Mouse (Mus musculus): ENCODE measurements around the gene Sgms1. TPM values are rescaled to one million over a fixed set of nuclear protein-coding genes. Genes with fewer than 3 reads are reported as not detected.

Sgms1 gene
- polyA plus RNA-seq, 1 experiment: 8.5 TPM

DNA sequence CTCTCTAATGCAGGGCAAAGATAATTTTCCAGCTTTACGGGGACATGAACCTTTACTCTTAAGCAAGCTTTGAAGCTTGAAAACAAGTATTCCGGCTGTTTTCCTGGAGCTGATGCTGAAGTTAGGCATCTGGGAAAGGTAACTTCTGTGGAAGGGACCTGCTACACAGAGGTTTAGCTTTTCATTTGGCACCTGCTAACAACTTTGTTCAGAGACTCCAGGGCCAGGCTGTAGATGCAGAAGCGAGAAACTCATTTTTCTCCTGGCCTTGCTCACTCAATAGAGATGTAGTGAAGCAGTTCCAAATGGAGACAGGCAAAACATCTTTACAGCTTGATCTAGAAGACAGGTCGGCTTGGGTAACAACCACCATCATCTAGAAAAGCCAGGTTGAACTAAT, 225.4 kb downstream of the Sgms1 start:
- H3K27me3 ChIP-seq (ENCODE audit: control insufficient read depth, insufficient read depth, insufficient read length): no peaks in the 10 kb centered on the region
- peaks cover under 1% of the 10 kb centered on the region for H3K36me3 ChIP-seq (ENCODE audit: control insufficient read depth, insufficient read depth)
- peaks cover 22% of the 10 kb centered on the region for H3K79me2 ChIP-seq (ENCODE audit: control insufficient read depth, insufficient read depth)
- no peak for TF ChIP-seq USF1 (IDR thresholded peaks at IDR 0.05; ENCODE audit: low read depth)
- no peak for TF ChIP-seq CEBPB (IDR thresholded peaks at IDR 0.05; ENCODE audit: insufficient read depth, poor library complexity, severe bottlenecking)
- no peak for TF ChIP-seq TCF12 (IDR thresholded peaks at IDR 0.05; ENCODE audit: insufficient read depth, poor library complexity, severe bottlenecking)
- no peak for TF ChIP-seq E2F4 (IDR thresholded peaks at IDR 0.05; ENCODE audit: insufficient read depth)
- TF ChIP-seq SRF (IDR thresholded peaks at IDR 0.05; ENCODE audit: control insufficient read depth, insufficient read length, low read depth): no peak
- no peak for TF ChIP-seq POLR2AphosphoS2 (IDR thresholded peaks at IDR 0.05; ENCODE audit: insufficient read length, low read depth)
- TF ChIP-seq MYOD1 (IDR thresholded peaks at IDR 0.05; ENCODE audit: control insufficient read depth in 1 of 3, insufficient read length in 2 of 3, low read depth in 2 of 3): no peak
- TF ChIP-seq MYOG (IDR thresholded peaks at IDR 0.05; ENCODE audit: control insufficient read depth in 1 of 3, insufficient read depth in 1 of 3, insufficient read length in 2 of 3, low read depth in 2 of 3): no peak
- TF ChIP-seq MAX (IDR thresholded peaks at IDR 0.05; ENCODE audit: low read depth): no peak
- H3ac ChIP-seq (ENCODE audit: control insufficient read depth, insufficient read length): no peak overlapping the region
- no peak overlapping the region for H3K4me3 ChIP-seq
- no peak overlapping the region for H3K4me2 ChIP-seq (ENCODE audit: low read depth)

DNA sequence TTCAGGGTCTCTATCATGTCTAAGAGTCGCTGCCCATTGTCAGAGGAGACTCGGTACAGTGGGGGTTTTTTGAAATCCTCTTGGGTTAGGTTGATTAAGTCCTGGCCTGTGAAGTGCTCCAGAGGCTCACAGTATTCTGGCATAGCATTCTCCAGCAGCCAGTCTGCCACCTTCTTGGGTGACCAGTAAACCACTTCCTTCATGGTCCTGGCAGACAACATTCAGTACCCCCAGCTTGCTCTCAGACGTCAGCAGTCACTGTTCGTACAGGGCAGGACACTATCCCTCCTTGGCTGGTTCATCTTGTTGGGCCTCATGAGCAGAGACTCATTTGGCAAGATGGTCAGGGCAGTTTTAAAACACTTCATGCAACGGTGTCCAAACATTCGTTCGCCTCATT, 229.6 kb downstream of the Sgms1 start:
- no peak overlapping the region for H3ac ChIP-seq (ENCODE audit: control insufficient read depth, insufficient read length)
- TF ChIP-seq TCF3 (IDR thresholded peaks at IDR 0.05; ENCODE audit: insufficient read length, low read depth) (no peak), POLR2AphosphoS2 (IDR thresholded peaks at IDR 0.05; ENCODE audit: insufficient read length, low read depth) (no peak)
- no peak overlapping the region for H3K4me3 ChIP-seq

DNA sequence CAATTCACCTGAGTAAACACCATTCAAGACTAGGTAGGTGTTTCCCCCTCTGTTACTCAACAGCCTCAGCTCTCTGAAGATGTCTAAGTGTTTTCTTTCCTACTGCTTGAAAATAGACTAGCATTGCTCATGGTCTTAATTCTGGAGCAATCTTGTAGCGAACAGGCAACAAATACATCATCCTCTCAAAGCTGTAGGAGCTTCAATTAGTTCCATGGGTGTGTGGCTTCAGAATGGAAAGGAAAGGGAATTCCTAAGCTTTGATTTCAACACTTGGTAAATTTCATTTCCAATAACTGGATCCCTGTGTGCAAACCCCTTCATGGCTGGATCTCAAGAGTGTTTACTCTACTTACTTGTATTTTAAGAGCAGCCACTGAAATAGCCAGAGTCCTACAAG, 230.3 kb downstream of the Sgms1 start:
- TF ChIP-seq MAX (IDR thresholded peaks at IDR 0.05; ENCODE audit: low read depth) (no peak), MYOD1 (IDR thresholded peaks at IDR 0.05; ENCODE audit: control insufficient read depth in 1 of 3, insufficient read length in 2 of 3, low read depth in 2 of 3) (no peak), CEBPB (IDR thresholded peaks at IDR 0.05; ENCODE audit: insufficient read depth, poor library complexity, severe bottlenecking) (no peak), POLR2A (IDR thresholded peaks at IDR 0.05; ENCODE audit: insufficient read length, low read depth) (no peak), TCF3 (IDR thresholded peaks at IDR 0.05; ENCODE audit: insufficient read length, low read depth) (no peak), E2F4 (IDR thresholded peaks at IDR 0.05; ENCODE audit: insufficient read depth) (no peak), SRF (IDR thresholded peaks at IDR 0.05; ENCODE audit: control insufficient read depth, insufficient read length, low read depth) (no peak), TCF12 (IDR thresholded peaks at IDR 0.05; ENCODE audit: insufficient read depth, poor library complexity, severe bottlenecking) (no peak), REST (IDR thresholded peaks at IDR 0.05; ENCODE audit: insufficient read depth, insufficient read length) (no peak)
- peaks cover 11% of the 10 kb centered on the region for H3K36me3 ChIP-seq (ENCODE audit: control insufficient read depth, insufficient read depth)
- H3K27me3 ChIP-seq (ENCODE audit: control insufficient read depth, insufficient read depth, insufficient read length): no peaks in the 10 kb centered on the region
- H3K4me3 ChIP-seq: no peak overlapping the region
- no peak overlapping the region for H3K4me2 ChIP-seq (ENCODE audit: low read depth)
- H3K79me2 ChIP-seq (ENCODE audit: control insufficient read depth, insufficient read depth): no peaks in the 10 kb centered on the region
- H3ac ChIP-seq (ENCODE audit: control insufficient read depth, insufficient read length): no peak overlapping the region

More for the DNA sequence above, 229.6 kb downstream of the Sgms1 start:
- Histone ChIP-seq H3K36me3 (ENCODE audit: control insufficient read depth, insufficient read depth) (peaks cover 11% of the 10 kb centered on the region), H3K4me2 (ENCODE audit: low read depth) (no peak overlapping the region), H3K27me3 (ENCODE audit: control insufficient read depth, insufficient read depth, insufficient read length) (no peaks in the 10 kb centered on the region), H3K79me2 (ENCODE audit: control insufficient read depth, insufficient read depth) (no peaks in the 10 kb centered on the region)

DNA sequence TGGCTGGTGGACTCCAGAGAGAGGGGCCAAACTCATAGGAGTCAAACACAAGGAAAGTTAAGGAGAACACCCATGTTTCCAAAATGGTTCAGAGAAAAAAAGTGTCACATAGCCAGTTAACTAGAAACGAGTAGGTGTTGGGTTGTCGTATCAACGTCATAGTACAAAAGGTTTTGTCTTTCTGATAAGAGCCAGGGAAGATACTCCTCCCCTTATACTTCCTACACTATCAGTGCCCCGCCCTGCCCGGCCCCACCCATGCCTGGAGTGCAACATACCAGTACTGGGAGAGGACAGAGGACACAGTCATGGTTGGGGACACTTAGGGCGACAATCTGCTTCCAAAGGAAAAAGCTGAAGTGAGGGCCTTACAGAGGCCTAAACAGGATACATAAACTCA, 232.5 kb downstream of the Sgms1 start:
- H3K79me2 ChIP-seq (ENCODE audit: control insufficient read depth, insufficient read depth): no peaks in the 10 kb centered on the region
- H3K4me2 ChIP-seq (ENCODE audit: low read depth): no peak overlapping the region
- TF ChIP-seq POLR2A (IDR thresholded peaks at IDR 0.05; ENCODE audit: insufficient read length, low read depth): no peak
- no peak for TF ChIP-seq USF1 (IDR thresholded peaks at IDR 0.05; ENCODE audit: low read depth)
- TF ChIP-seq MYOD1 (IDR thresholded peaks at IDR 0.05; ENCODE audit: control insufficient read depth in 1 of 3, insufficient read length in 2 of 3, low read depth in 2 of 3): no peak
- TF ChIP-seq REST (IDR thresholded peaks at IDR 0.05; ENCODE audit: insufficient read depth, insufficient read length): no peak
- H3K27me3 ChIP-seq (ENCODE audit: control insufficient read depth, insufficient read depth, insufficient read length): no peaks in the 10 kb centered on the region
- H3K4me3 ChIP-seq: no peak overlapping the region
- no peak overlapping the region for H3ac ChIP-seq (ENCODE audit: control insufficient read depth, insufficient read length)
- H3K36me3 ChIP-seq (ENCODE audit: control insufficient read depth, insufficient read depth): peaks cover 11% of the 10 kb centered on the region

DNA sequence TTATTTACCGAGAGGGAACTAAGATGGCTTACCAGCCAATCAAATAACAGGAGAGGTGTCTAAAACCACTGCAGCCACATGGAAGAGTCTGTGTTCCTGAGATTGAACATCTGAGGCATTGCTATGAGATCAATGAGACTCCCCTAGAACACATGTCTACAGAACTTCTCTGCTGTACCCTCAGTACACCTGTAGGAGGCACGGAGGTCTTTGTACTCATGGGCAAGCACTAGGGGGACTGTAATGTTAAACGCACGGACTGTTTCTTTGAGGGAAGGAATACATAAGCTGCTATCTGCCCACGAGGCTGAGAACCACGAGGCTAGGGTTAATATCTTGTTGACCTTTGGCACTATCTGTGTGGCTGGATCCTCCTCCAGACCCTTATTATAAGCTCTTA, 237.0 kb downstream of the Sgms1 start:
- no peak for TF ChIP-seq MAX (IDR thresholded peaks at IDR 0.05; ENCODE audit: low read depth)
- TF ChIP-seq POLR2AphosphoS2 (IDR thresholded peaks at IDR 0.05; ENCODE audit: insufficient read length, low read depth): no peak
- TF ChIP-seq TCF12 (IDR thresholded peaks at IDR 0.05; ENCODE audit: insufficient read depth, poor library complexity, severe bottlenecking): no peak
- no peak for TF ChIP-seq E2F4 (IDR thresholded peaks at IDR 0.05; ENCODE audit: insufficient read depth)
- TF ChIP-seq SRF (IDR thresholded peaks at IDR 0.05; ENCODE audit: control insufficient read depth, insufficient read length, low read depth): no peak
- no peak for TF ChIP-seq REST (IDR thresholded peaks at IDR 0.05; ENCODE audit: insufficient read depth, insufficient read length)
- TF ChIP-seq CEBPB (IDR thresholded peaks at IDR 0.05; ENCODE audit: insufficient read depth, poor library complexity, severe bottlenecking): no peak
- TF ChIP-seq POLR2A (IDR thresholded peaks at IDR 0.05; ENCODE audit: insufficient read length, low read depth): no peak
- no peak for TF ChIP-seq TCF3 (IDR thresholded peaks at IDR 0.05; ENCODE audit: insufficient read length, low read depth)
- no peak for TF ChIP-seq USF1 (IDR thresholded peaks at IDR 0.05; ENCODE audit: low read depth)
- TF ChIP-seq MYOG (IDR thresholded peaks at IDR 0.05; ENCODE audit: control insufficient read depth in 1 of 3, insufficient read depth in 1 of 3, insufficient read length in 2 of 3, low read depth in 2 of 3): no peak
- TF ChIP-seq MYOD1 (IDR thresholded peaks at IDR 0.05; ENCODE audit: control insufficient read depth in 1 of 3, insufficient read length in 2 of 3, low read depth in 2 of 3): no peak
- no peaks in the 10 kb centered on the region for H3K27me3 ChIP-seq (ENCODE audit: control insufficient read depth, insufficient read depth, insufficient read length)
- no peak overlapping the region for H3K4me2 ChIP-seq (ENCODE audit: low read depth)

More for the DNA sequence above, 237.0 kb downstream of the Sgms1 start:
- no peak overlapping the region for H3ac ChIP-seq (ENCODE audit: control insufficient read depth, insufficient read length)
- no peaks in the 10 kb centered on the region for H3K79me2 ChIP-seq (ENCODE audit: control insufficient read depth, insufficient read depth)
- H3K36me3 ChIP-seq (ENCODE audit: control insufficient read depth, insufficient read depth): no peaks in the 10 kb centered on the region
- no peak overlapping the region for H3K4me3 ChIP-seq

All from myocyte (in vitro differentiated cells).